Mouse (Mus musculus) midbrain, embryonic 13.5 days (tissue): ENCODE results near the gene Akirin2. TPM values are rescaled to one million over a fixed set of nuclear protein-coding genes. Genes with fewer than 3 reads are reported as not detected.
A peak's percentile ranks its signal among the peaks of the same experiment; 100 is the strongest.

Experiments
- ATAC-seq: fragments of 200-750 bp; cut with Nextera tagmentation; 2 replicates; pipeline ENCODE4 v1.8.0; 2017; ENCODE audit warnings: mild to moderate bottlenecking, moderate TSS enrichment, moderate library complexity
- H3K27ac ChIP-seq: fragments of 300-500 bp; sonication (generic); 2 replicates; pipeline ENCODE4 v1.5.1; 2015; ENCODE audit warnings: inconsistent platforms, mild to moderate bottlenecking, moderate library complexity
- H3K27me3 ChIP-seq: fragments of 300-500 bp; sonication (generic); 2 replicates; pipeline ENCODE4 v1.6.1; 2015; ENCODE audit warnings: mild to moderate bottlenecking, inconsistent platforms
- H3K36me3 ChIP-seq: fragments of 300-500 bp; sonication (generic); 2 replicates; pipeline ENCODE4 v1.6.1; 2015; ENCODE audit warnings: mild to moderate bottlenecking, inconsistent platforms
- H3K4me1 ChIP-seq: fragments of 300-500 bp; sonication (generic); replicated peaks from 2 replicates; pipeline ENCODE4 v1.6.1; 2015; ENCODE audit warnings: inconsistent platforms
- H3K4me2 ChIP-seq: fragments of 300-500 bp; sonication (generic); replicated peaks from 2 replicates; pipeline ENCODE4 v1.6.1; 2015; ENCODE audit warnings: moderate library complexity, mild to moderate bottlenecking, inconsistent platforms
- H3K4me3 ChIP-seq: fragments of 300-500 bp; sonication (generic); replicated peaks from 2 replicates; pipeline ENCODE4 v1.5.1; 2015; ENCODE audit warnings: mild to moderate bottlenecking, inconsistent platforms
- H3K9ac ChIP-seq: fragments of 300-500 bp; sonication (generic); replicated peaks from 2 replicates; pipeline ENCODE4 v1.6.1; 2015; ENCODE audit warnings: mild to moderate bottlenecking, inconsistent platforms
- H3K9me3 ChIP-seq: fragments of 300-500 bp; sonication (generic); 2 replicates; pipeline ENCODE4 v1.6.1; 2016; ENCODE audit warnings: mild to moderate bottlenecking, inconsistent platforms
- WGBS: fragments of 180-500 bp; shearing (Covaris S2); methylation state at CpG from one replicate; pipeline ENCODE4 v1.1.7; 2015; 5-methylcytosine and 5-hydroxymethylcytosine counted together
- polyA plus RNA-seq: library from polyadenylated mRNA; unstranded; fragments of >200 nt; fragmentation: Nextera tagmentation; extraction: Ambion mirVana; gene quantifications from 2 replicates; pipeline ENCODE4 v1.2.1, GENCODE M21; 2015

The Akirin2 gene
- polyA plus RNA-seq, 1 experiment from 2014 or later = 101 TPM

DNA sequence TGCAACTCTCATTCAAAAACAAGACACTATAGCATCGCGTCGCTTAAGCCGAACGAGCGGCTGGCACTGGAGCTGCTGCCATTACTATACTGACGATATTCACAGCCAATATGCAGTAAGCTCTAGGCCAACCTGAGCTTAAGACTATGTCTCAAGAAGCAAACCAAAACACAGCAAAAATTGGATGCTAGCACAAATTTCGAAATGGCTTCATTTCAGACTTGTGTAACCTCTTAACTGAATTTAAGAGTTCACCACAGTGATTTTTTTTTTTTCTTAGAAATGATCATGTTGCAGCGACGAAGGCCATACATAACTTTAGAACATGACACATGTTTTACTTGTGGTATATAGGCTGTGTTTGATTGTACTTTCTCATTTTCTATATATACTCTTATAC, 55.9 kb downstream of the Akirin2 start:
- no peak for ATAC-seq
- 96% methylated on average over 10 of the region's 10 CpGs for WGBS
- H3K27ac ChIP-seq = no peak overlapping the region
- peaks cover 52% of the 10 kb centered on the region for H3K36me3 ChIP-seq
- H3K4me1 ChIP-seq = no peaks in the 10 kb centered on the region
- H3K4me3 ChIP-seq = no peak overlapping the region
- H3K4me2 ChIP-seq = no peak overlapping the region
- H3K9ac ChIP-seq = no peak overlapping the region
- no peaks in the 10 kb centered on the region for H3K9me3 ChIP-seq
- no peaks in the 10 kb centered on the region for H3K27me3 ChIP-seq

DNA sequence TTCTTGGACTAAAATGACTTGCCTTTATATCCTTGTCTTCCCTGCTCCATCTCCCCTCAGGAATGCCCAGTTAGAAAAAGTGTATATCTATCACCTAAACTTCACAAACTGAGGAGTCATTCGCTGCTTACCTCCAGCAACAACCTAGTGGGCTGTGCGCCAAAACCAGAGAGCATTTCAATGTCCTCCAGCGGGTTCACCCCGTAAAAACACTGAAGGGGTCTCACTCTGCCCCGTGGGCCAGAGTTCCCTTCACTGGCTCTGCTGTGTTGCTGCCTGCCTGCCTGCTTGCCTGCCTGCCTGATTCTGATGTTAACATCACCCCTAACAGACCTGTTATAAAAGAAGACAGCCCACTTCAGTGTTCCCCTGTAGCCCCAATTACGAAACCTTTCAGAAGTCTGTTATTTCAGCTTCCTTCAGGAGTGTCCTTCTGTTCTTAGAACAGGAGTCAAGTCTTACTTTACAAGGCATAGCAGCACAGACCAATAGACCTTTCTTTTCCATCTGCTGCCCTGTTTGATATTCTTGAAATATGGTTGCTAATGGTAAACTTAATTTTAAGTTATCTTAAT, 62.9 kb downstream of the Akirin2 start:
- Histone ChIP-seq H3K4me2 (peak overlapping the region; percentile 82), H3K36me3 (peaks cover 11% of the 10 kb centered on the region), H3K4me1 (peaks cover 28% of the 10 kb centered on the region), H3K9ac (peak overlapping the region; percentile 83), H3K27ac (no peak overlapping the region), H3K4me3 (peak overlapping the region; percentile 67), H3K27me3 (no peaks in the 10 kb centered on the region), H3K9me3 (no peaks in the 10 kb centered on the region)
- 78% methylated on average over 6 of the region's 6 CpGs for WGBS
- ATAC-seq = no peak

DNA sequence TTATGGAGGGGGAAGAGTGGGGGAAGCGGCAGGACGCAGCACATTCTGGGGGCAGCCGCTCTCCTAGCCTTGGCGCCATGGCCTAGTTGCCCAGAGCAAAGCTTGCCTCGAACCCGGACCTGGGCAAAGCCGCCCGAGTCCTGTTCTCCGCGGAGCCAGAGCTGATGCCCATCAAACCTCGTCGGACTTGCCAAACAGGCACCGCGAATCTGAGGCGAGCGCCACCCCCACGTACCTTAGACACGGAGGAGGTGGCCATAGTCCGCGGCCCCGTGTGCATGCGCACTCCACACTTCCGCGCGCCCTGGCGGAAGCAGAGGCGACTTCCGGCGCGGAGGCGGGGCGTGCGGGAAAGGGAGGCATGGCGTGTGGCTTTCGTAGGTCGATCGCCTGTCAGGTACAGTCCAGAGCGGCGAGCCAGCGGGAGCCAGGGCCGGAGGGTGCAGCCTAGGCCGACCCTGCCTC, 63.9 kb downstream of the Akirin2 start, which contains the start of the genes Orc3 and Rars2:
Gene Orc3, minus strand, starts transcription at position 315 of the 465 bp plus-strand sequence.
Gene Rars2, plus strand, starts transcription at position 328 of the 465 bp plus-strand sequence.
- H3K9me3 ChIP-seq = no peaks in the 10 kb centered on the region
- peak within 1 kb of the TSS; percentile 83 for H3K9ac ChIP-seq
- peaks cover 2% of the 10 kb centered on the region for H3K36me3 ChIP-seq
- H3K27me3 ChIP-seq = no peaks in the 10 kb centered on the region
- peak; percentile 100 for ATAC-seq
- peak within 1 kb of the TSS; percentile 67 for H3K4me3 ChIP-seq
- WGBS = under 1% methylated on average over 42 of the region's 42 CpGs
- H3K27ac ChIP-seq = peak within 1 kb of the TSS; percentile 84
- H3K4me2 ChIP-seq = peak within 1 kb of the TSS; percentile 82
- peaks cover 28% of the 10 kb centered on the region for H3K4me1 ChIP-seq

- H3K27ac ChIP-seq = peak overlapping the region; percentile 84
- ATAC-seq = 0 out of 2 replicates have a peak, but pooled peaks have one; percentile 1
- WGBS = 2% methylated on average over 13 of the region's 13 CpGs
- peak overlapping the region; percentile 83 for H3K9ac ChIP-seq
- H3K9me3 ChIP-seq = no peaks in the 10 kb centered on the region
- H3K4me2 ChIP-seq = peak overlapping the region; percentile 82
- no peaks in the 10 kb centered on the region for H3K27me3 ChIP-seq
- peak overlapping the region; percentile 67 for H3K4me3 ChIP-seq
- peaks cover 28% of the 10 kb centered on the region for H3K4me1 ChIP-seq
- 0 out of 2 replicates have a peak, but pooled peaks cover 3% of the 10 kb centered on the region for H3K36me3 ChIP-seq
Measured at GRCm38 (mm10) chr4:34615303-34615702, 64.6 kb downstream of the Akirin2 start.

DNA sequence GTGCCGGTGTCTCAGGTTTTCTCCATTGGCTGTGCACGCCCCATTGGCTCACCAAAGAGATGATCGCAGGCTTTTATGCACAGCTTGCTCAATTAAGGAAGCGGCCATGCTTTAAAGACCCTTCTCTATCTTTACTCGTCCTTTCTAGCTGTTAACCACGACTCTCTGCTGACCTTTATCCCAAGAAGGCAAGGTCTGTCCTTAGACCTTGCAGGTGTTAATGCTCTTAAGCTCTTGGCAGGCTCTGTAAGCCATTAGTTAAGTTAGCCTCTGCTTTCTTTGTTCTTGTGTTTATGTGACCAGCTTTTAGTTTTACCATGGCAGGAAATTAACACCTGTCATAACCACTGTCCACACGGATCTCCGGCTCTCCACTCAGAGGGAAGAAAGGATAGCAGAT, 65.4 kb downstream of the Akirin2 start:
- H3K27ac ChIP-seq = no peak overlapping the region

More for the DNA sequence above, 65.4 kb downstream of the Akirin2 start:
- ATAC-seq = no peak
- Histone ChIP-seq H3K9me3 (no peaks in the 10 kb centered on the region), H3K9ac (peak overlapping the region; percentile 83), H3K36me3 (0 out of 2 replicates have a peak, but pooled peaks cover 5% of the 10 kb centered on the region), H3K4me2 (peak overlapping the region; percentile 82), H3K4me3 (peak overlapping the region; percentile 67), H3K4me1 (peaks cover 28% of the 10 kb centered on the region), H3K27me3 (no peaks in the 10 kb centered on the region)
- 46% methylated on average over 8 of the region's 8 CpGs for WGBS

Other genes with a start within 250 kb of the Akirin2 start
- 96.8 and 104 TPM in 2 replicates for gene Orc3, start 64.0 kb downstream of the Akirin2 start, polyA plus RNA-seq
- gene Rars2, start 64.0 kb downstream of the Akirin2 start, polyA plus RNA-seq = 66.3 and 69.5 TPM in 2 replicates
- gene Slc35a1, start 136.5 kb downstream of the Akirin2 start, polyA plus RNA-seq = 54.6 and 55.3 TPM in 2 replicates
- 1.3 and 1.4 TPM in 2 replicates for gene Cfap206, start 179.3 kb downstream of the Akirin2 start, polyA plus RNA-seq
- gene Gm136, start 205.3 kb downstream of the Akirin2 start, polyA plus RNA-seq = not detected in 2 replicates
- gene Smim8, start 227.5 kb downstream of the Akirin2 start, polyA plus RNA-seq = 46.6 and 53.3 TPM in 2 replicates